Mouse (Mus musculus): ENCODE measurements around the gene Mau2.
"Not testable (repeated sequence)": the region's sequence is repeated elsewhere in the genome, so short reads cannot be mapped to it uniquely, and the experiment has no call there.

Mau2 gene

GRCm38 (mm10) chr8:70042583-70043455 is at the start of gene Mau2, which contains the start of gene Sugp1:
Mau2 (minus strand) TSS chr8:70042734.
Sugp1 (plus strand) TSS chr8:70042813.
- DNase-seq, result peak; percentile 91 to 95

- DNase-seq, result no peak
Observed at GRCm38 (mm10) chr8:70089296-70089960, 46.9 kb upstream of the Mau2 start.

- no peak for DNase-seq
Observed at GRCm38 (mm10) chr8:70087836-70088650, 45.5 kb upstream of the Mau2 start.

GRCm38 (mm10) chr8:70087237-70087636 is 44.7 kb upstream of the Mau2 start:
- no peak for DNase-seq

- no peak for DNase-seq
Observed at GRCm38 (mm10) chr8:70086151-70086550, 43.6 kb upstream of the Mau2 start.

GRCm38 (mm10) chr8:70084191-70085065 is 41.9 kb upstream of the Mau2 start:
- DNase-seq, result no peak

- DNase-seq, result no peak
Observed at GRCm38 (mm10) chr8:70083285-70083684, 40.8 kb upstream of the Mau2 start, which contains the start of gene Hapln4. Hapln4 (plus strand) TSS chr8:70083457.

GRCm38 (mm10) chr8:70081976-70082375 is 39.4 kb upstream of the Mau2 start:
- DNase-seq, result no peak

GRCm38 (mm10) chr8:70073682-70074081 is 31.1 kb upstream of the Mau2 start:
- no peak for DNase-seq

- no peak for DNase-seq
Observed at GRCm38 (mm10) chr8:70073120-70073519, 30.6 kb upstream of the Mau2 start.

GRCm38 (mm10) chr8:70072441-70073069 is 30.0 kb upstream of the Mau2 start, which contains the start of gene Tm6sf2:
Tm6sf2 (plus strand) TSS chr8:70072924.
- DNase-seq, result no peak

- no peak for DNase-seq
Observed at GRCm38 (mm10) chr8:70071836-70072440, 29.4 kb upstream of the Mau2 start.

- no peak for DNase-seq
Observed at GRCm38 (mm10) chr8:70057721-70058120, 15.2 kb upstream of the Mau2 start.

GRCm38 (mm10) chr8:70050434-70050833 is 7.9 kb upstream of the Mau2 start:
- not testable (repeated sequence) for DNase-seq

- no peak for DNase-seq
Observed at GRCm38 (mm10) chr8:70049662-70050061, 7.1 kb upstream of the Mau2 start.

- DNase-seq, result no peak
Observed at GRCm38 (mm10) chr8:70043996-70044395, 1.5 kb upstream of the Mau2 start.

GRCm38 (mm10) chr8:70041885-70042546 is 518 bp downstream of the Mau2 start:
- DNase-seq, result peak; percentile 38 to 51

GRCm38 (mm10) chr8:70037994-70038393 is 4.5 kb downstream of the Mau2 start:
- DNase-seq, result no peak

GRCm38 (mm10) chr8:70030255-70030654 is 12.3 kb downstream of the Mau2 start:
- no peak for DNase-seq

- no peak for DNase-seq
Observed at GRCm38 (mm10) chr8:70026151-70026550, 16.4 kb downstream of the Mau2 start.

Data from thymus, adult 18-20 months (tissue).